Mouse (Mus musculus): ENCODE measurements around the gene Mpv17. TPM values are rescaled to one million over a fixed set of nuclear protein-coding genes. Genes with fewer than 3 reads are reported as not detected.
A peak's percentile ranks its signal among the peaks of the same experiment; 100 is the strongest.

Mpv17 gene
- 54.0 and 60.1 TPM in 2 replicates for polyA plus RNA-seq (2015; fragmentation: Nextera tagmentation; extraction: Ambion mirVana)

DNA sequence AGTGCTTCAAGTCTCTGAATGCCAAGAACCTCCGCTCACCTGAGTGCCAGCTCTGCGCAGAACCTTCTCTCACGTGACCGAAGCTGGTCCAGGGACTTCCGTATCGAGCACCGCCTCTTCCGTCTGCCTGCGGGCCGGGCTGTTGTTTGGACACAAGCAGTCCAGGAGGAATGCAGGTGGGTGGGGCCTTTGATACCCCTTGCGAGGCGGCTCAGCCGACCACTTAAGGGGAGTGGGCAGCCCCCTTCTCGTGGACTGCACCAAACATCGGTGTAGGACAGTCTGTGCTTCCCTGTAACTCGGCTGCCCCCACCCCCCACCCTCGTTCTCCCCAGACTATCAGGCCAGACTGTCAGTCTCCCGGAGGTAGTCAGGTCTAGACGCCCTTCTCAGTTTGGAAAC, at the start of gene Mpv17:
Gene Mpv17, minus strand, starts transcription at position 100 of the 402 bp plus-strand sequence.
- H3K9me3 ChIP-seq, result no peaks in the 10 kb centered on the region
- WGBS, result under 1% methylated on average over 19 of the region's 19 CpGs
- H3K4me2 ChIP-seq, result peak within 1 kb of the TSS; percentile 66
- no peaks in the 10 kb centered on the region for H3K27me3 ChIP-seq
- H3K4me3 ChIP-seq, result peak within 1 kb of the TSS; percentile 68
- H3K36me3 ChIP-seq, result peaks cover 31% of the 10 kb centered on the region
- peak within 1 kb of the TSS; percentile 70 for H3K9ac ChIP-seq
- H3K27ac ChIP-seq (replicated peaks), result peak within 1 kb of the TSS; percentile 70
- H3K4me1 ChIP-seq (replicated peaks), result peaks cover 16% of the 10 kb centered on the region
- peak; percentile 96 for ATAC-seq (ENCODE audit: low FRiP score, low read depth)

DNA sequence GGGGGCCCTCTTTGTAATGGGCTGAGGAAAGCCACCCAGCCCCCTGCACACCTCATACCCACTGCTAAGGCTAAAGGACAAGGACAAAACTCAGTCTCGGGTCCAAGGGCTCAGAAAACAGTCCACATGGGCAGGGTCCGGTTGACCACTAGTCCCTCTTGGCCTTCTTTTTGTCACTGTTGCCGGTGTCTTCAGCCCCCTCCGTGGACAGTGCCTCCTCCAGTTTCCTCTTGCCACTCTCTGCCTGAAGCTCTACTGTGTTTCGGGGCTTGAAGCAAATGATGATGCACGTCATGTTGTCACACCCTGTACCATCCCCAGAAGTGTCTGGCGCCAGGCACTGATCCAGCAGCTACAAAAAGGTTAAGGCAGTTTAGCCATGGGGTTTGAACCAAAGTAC, 48.9 kb upstream of the Mpv17 start:
- 0 out of 2 replicates have a peak, but pooled peaks cover 4% of the 10 kb centered on the region for H3K9me3 ChIP-seq

DNA sequence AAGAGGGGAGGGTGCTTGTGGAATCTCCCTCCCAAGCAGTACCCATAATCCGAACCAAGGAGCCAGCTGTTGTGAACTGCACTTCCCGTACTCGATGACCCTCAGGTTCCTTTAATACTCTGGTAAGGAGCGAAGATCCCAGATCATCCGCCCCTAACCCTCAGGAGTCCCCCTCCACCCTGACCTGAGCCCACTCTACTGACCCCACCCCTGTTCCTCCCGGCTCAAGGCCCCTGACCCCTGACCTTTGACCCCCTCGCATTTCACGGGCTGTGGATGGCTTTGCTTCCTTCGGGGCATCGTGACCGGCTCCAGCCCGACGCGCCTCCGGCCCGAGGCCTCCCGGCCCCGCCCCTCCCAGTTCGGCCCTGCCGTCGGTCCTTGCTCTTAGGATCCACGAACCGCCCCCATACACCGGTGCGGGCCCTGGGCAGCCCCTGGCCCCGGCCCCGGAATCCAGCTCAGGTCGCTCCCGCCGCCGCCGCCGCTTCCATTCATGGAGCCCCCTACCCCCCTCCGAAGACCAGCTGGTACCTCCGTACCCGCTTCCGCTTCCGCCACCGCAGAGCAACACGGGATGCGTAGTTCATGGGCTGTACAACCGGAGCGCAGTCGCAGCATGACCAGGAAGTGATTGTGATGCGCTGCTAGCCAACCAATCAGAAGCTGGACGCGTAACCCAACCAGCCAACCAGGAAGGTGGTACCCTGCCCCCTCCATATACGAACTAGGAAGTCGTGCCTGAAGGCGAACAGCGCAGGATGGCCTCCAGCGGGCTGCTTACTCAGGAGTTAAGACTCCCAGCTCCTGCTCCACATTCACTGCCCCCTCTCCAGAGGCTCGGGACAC, 47.9 kb upstream of the Mpv17 start, which contains the start of gene Zfp513:
Gene Zfp513, minus strand, starts transcription at position 562 of the 849 bp plus-strand sequence.
- peak; percentile 97 for ATAC-seq (ENCODE audit: low FRiP score, low read depth)
- WGBS, result under 1% methylated on average over 52 of the region's 53 CpGs
- Histone ChIP-seq H3K4me2 (peak within 1 kb of the TSS; percentile 81), H3K27me3 (no peaks in the 10 kb centered on the region), H3K9me3 (0 out of 2 replicates have a peak, but pooled peaks cover 4% of the 10 kb centered on the region), H3K27ac (replicated peaks) (peak within 1 kb of the TSS; percentile 87), H3K36me3 (peaks cover 74% of the 10 kb centered on the region), H3K9ac (peak within 1 kb of the TSS; percentile 87), H3K4me3 (peak within 1 kb of the TSS; percentile 84), H3K4me1 (replicated peaks) (peaks cover 24% of the 10 kb centered on the region)

More for the DNA sequence above, 48.9 kb upstream of the Mpv17 start:
- H3K9ac ChIP-seq, result no peak overlapping the region
- peaks cover 74% of the 10 kb centered on the region for H3K36me3 ChIP-seq
- no peak for ATAC-seq (ENCODE audit: low FRiP score, low read depth)
- H3K4me2 ChIP-seq, result peak overlapping the region; percentile 60
- H3K4me3 ChIP-seq, result peak overlapping the region; percentile 84; the same call in 1 of the 2 replicates
- H3K27me3 ChIP-seq, result no peaks in the 10 kb centered on the region
- WGBS, result 84% methylated on average over 7 of the region's 7 CpGs
- peaks cover 24% of the 10 kb centered on the region for H3K4me1 ChIP-seq (replicated peaks)
- H3K27ac ChIP-seq (replicated peaks), result peak overlapping the region; percentile 87

DNA sequence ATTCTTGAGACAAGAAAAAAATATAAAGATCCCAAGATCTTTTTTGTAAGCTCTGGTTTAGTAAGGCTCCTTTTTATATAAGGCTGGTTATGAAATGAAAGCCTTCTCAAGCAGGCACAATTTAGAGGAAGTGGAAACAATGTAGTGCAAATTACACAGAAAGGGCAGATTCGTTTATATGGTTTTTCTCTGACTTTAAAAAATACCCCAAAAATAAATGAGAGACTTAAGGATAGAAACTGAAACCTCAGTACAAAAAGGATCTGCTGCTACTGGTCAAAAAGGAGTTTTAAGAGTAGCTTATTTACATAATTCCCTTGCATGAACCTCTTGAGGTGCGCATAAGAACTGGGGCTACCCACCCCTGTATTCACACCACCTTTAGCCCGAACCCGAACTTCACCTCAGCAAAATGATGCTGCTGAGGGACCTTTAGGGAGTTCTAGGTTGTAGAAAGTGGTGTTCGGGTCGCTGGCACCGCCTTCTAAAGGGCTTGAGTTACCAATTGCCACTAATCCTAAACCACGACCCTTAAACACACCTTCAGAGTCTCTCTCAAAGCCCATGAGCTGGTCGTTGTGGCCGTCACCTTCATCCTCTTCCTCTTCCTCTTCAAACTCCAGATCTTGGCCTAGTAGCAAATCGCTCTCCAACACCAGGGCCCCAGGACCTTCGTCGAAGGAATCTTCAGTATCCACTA, 47.1 kb upstream of the Mpv17 start:
- peak overlapping the region; percentile 87 for H3K27ac ChIP-seq (replicated peaks)
- peak overlapping the region; percentile 87 for H3K9ac ChIP-seq
- H3K36me3 ChIP-seq, result peaks cover 79% of the 10 kb centered on the region
- peak overlapping the region; percentile 81 for H3K4me2 ChIP-seq
- ATAC-seq (ENCODE audit: low FRiP score, low read depth), result no peak
- H3K4me3 ChIP-seq, result peak overlapping the region; percentile 84
- 21% methylated on average over 13 of the region's 13 CpGs for WGBS
- peaks cover 24% of the 10 kb centered on the region for H3K4me1 ChIP-seq (replicated peaks)
- H3K9me3 ChIP-seq, result 0 out of 2 replicates have a peak, but pooled peaks cover 4% of the 10 kb centered on the region
- no peaks in the 10 kb centered on the region for H3K27me3 ChIP-seq

DNA sequence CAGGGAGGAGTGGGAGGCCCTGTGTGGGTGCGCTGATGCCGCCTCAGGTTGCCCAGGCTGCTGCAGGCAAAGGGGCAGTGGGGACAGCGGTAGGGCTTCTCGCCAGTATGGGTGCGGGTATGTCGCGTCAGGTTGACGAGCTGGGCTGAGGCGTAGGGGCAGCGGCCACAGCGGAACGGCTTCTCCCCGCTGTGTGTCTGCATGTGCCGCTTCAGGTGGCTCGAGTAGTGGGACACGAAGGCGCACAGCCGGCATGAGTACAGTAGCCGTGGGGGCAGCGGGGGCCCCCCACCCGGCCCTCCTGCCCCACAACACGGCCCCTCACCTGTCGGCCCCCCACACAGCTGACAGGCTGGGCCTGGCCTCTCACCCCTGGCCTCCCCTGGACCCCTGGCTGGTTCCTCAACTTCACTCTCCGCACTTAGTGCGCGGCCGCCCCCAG, 46.3 kb upstream of the Mpv17 start:
- Histone ChIP-seq H3K4me1 (replicated peaks) (peaks cover 24% of the 10 kb centered on the region), H3K4me2 (peak overlapping the region; percentile 81; the same call in 1 of the 2 replicates), H3K27ac (replicated peaks) (no peak overlapping the region), H3K9me3 (0 out of 2 replicates have a peak, but pooled peaks cover 4% of the 10 kb centered on the region), H3K27me3 (no peaks in the 10 kb centered on the region), H3K9ac (no peak overlapping the region), H3K36me3 (peaks cover 79% of the 10 kb centered on the region), H3K4me3 (peak overlapping the region; percentile 84)
- ATAC-seq (ENCODE audit: low FRiP score, low read depth), result no peak
- WGBS, result 90% methylated on average over 27 of the region's 27 CpGs

DNA sequence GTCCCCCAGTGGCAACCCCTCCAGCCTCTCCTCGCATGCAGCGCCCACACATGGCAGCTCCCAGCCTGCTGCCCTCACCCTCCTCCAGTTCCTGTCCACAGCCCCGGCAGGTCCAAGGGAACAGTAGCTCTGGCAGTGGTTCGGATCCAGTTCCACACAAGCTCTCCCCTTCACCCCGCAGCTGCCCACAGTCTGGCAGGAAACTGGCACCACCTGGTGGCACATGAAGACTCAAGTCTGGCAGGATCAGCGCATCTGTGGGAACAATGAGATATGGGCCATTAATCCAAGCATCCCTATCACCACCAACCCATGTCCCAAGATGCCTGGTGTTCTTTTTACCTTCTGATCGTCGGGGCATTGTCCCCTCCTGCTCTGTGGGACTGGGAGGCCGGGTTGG, 45.8 kb upstream of the Mpv17 start:
- no peak overlapping the region for H3K4me2 ChIP-seq
- no peaks in the 10 kb centered on the region for H3K27me3 ChIP-seq
- 86% methylated on average over 9 of the region's 9 CpGs for WGBS
- peaks cover 79% of the 10 kb centered on the region for H3K36me3 ChIP-seq
- no peak overlapping the region for H3K4me3 ChIP-seq
- no peak for ATAC-seq (ENCODE audit: low FRiP score, low read depth)
- peaks cover 24% of the 10 kb centered on the region for H3K4me1 ChIP-seq (replicated peaks)
- no peak overlapping the region for H3K9ac ChIP-seq
- 0 out of 2 replicates have a peak, but pooled peaks cover 4% of the 10 kb centered on the region for H3K9me3 ChIP-seq
- no peak overlapping the region for H3K27ac ChIP-seq (replicated peaks)

GRCm38 (mm10) chr5:31199321-31199892, 45.4 kb upstream of the Mpv17 start:
- no peaks in the 10 kb centered on the region for H3K27me3 ChIP-seq
- 91% methylated on average over 19 of the region's 19 CpGs for WGBS
- H3K9me3 ChIP-seq, result 0 out of 2 replicates have a peak, but pooled peaks cover 4% of the 10 kb centered on the region
- no peak overlapping the region for H3K4me3 ChIP-seq
- H3K4me2 ChIP-seq, result no peak overlapping the region
- peaks cover 27% of the 10 kb centered on the region for H3K4me1 ChIP-seq (replicated peaks)
- no peak overlapping the region for H3K9ac ChIP-seq
- peaks cover 76% of the 10 kb centered on the region for H3K36me3 ChIP-seq
- ATAC-seq (ENCODE audit: low FRiP score, low read depth), result no peak
- H3K27ac ChIP-seq (replicated peaks), result no peak overlapping the region

GRCm38 (mm10) chr5:31198616-31199320, 44.7 kb upstream of the Mpv17 start:
- Histone ChIP-seq H3K4me1 (replicated peaks) (peaks cover 34% of the 10 kb centered on the region), H3K27me3 (no peaks in the 10 kb centered on the region), H3K9me3 (0 out of 2 replicates have a peak, but pooled peaks cover 4% of the 10 kb centered on the region), H3K36me3 (peaks cover 69% of the 10 kb centered on the region), H3K4me2 (no peak overlapping the region), H3K9ac (no peak overlapping the region), H3K4me3 (no peak overlapping the region), H3K27ac (replicated peaks) (no peak overlapping the region)
- 89% methylated on average over 5 of the region's 5 CpGs for WGBS
- ATAC-seq (ENCODE audit: low FRiP score, low read depth), result no peak

GRCm38 (mm10) chr5:31198170-31198569, 44.1 kb upstream of the Mpv17 start:
- Histone ChIP-seq H3K4me2 (no peak overlapping the region), H3K4me3 (no peak overlapping the region), H3K27me3 (no peaks in the 10 kb centered on the region), H3K27ac (replicated peaks) (no peak overlapping the region), H3K4me1 (replicated peaks) (peaks cover 35% of the 10 kb centered on the region), H3K9ac (no peak overlapping the region), H3K9me3 (0 out of 2 replicates have a peak, but pooled peaks cover 4% of the 10 kb centered on the region), H3K36me3 (peaks cover 63% of the 10 kb centered on the region)
- 81% methylated on average over 9 of the region's 9 CpGs for WGBS
- ATAC-seq (ENCODE audit: low FRiP score, low read depth), result no peak

- no peak overlapping the region for H3K4me2 ChIP-seq
- 0 out of 2 replicates have a peak, but pooled peaks cover 4% of the 10 kb centered on the region for H3K9me3 ChIP-seq
- no peak for ATAC-seq (ENCODE audit: low FRiP score, low read depth)
- H3K36me3 ChIP-seq, result peaks cover 57% of the 10 kb centered on the region
- H3K4me1 ChIP-seq (replicated peaks), result peaks cover 31% of the 10 kb centered on the region
- no peak overlapping the region for H3K9ac ChIP-seq
- no peaks in the 10 kb centered on the region for H3K27me3 ChIP-seq
- H3K27ac ChIP-seq (replicated peaks), result no peak overlapping the region
- 94% methylated on average over 12 of the region's 12 CpGs for WGBS
- no peak overlapping the region for H3K4me3 ChIP-seq
Observed at GRCm38 (mm10) chr5:31197072-31197471, 43.0 kb upstream of the Mpv17 start.

GRCm38 (mm10) chr5:31196207-31196606, 42.2 kb upstream of the Mpv17 start:
- Histone ChIP-seq H3K27me3 (no peaks in the 10 kb centered on the region), H3K4me3 (no peak overlapping the region), H3K4me2 (no peak overlapping the region), H3K36me3 (peaks cover 57% of the 10 kb centered on the region), H3K9me3 (0 out of 2 replicates have a peak, but pooled peaks cover 4% of the 10 kb centered on the region), H3K4me1 (replicated peaks) (peaks cover 33% of the 10 kb centered on the region), H3K27ac (replicated peaks) (no peak overlapping the region), H3K9ac (no peak overlapping the region)
- ATAC-seq (ENCODE audit: low FRiP score, low read depth), result no peak
- 96% methylated on average over 10 of the region's 10 CpGs for WGBS

Measured in hindbrain, embryonic 15.5 days (tissue).